Mouse (Mus musculus) intestine, embryonic 14.5 days (tissue): ENCODE data around the gene Ppp2r3a. TPM values are rescaled to one million over a fixed set of nuclear protein-coding genes. Genes with fewer than 3 reads are reported as not detected.
A peak's percentile ranks its signal among the peaks of the same experiment; 100 is the strongest.

Source experiments
- ATAC-seq: fragments of 200-750 bp; cut with Nextera tagmentation; replicated peaks from 2 replicates; pipeline ENCODE4 v1.8.0; 2017; ENCODE audit warnings: low read depth, moderate number of reproducible peaks, moderate TSS enrichment, moderate library complexity; ENCODE audit not compliant: low FRiP score, low TSS enrichment
- DNase-seq: peaks from one replicate; pipeline ENCODE4 v3.0.0-alpha.2; 2018; ENCODE audit warnings: low spot score
- H3K27ac ChIP-seq: fragments of 300-500 bp; sonication (generic); 2 replicates; pipeline ENCODE4 v1.5.1; 2014; ENCODE audit warnings: low read depth, mild to moderate bottlenecking, control low read depth
- H3K27me3 ChIP-seq: fragments of 300-500 bp; sonication (generic); replicated peaks from 2 replicates; pipeline ENCODE4 v1.6.1; 2014; ENCODE audit warnings: low read length, control low read depth; ENCODE audit not compliant: control insufficient read depth, insufficient read depth
- H3K36me3 ChIP-seq: fragments of 300-500 bp; sonication (generic); 2 replicates; pipeline ENCODE4 v1.6.1; 2014; ENCODE audit warnings: low read length, control low read depth; ENCODE audit not compliant: control insufficient read depth, insufficient read depth
- H3K4me1 ChIP-seq: fragments of 300-500 bp; sonication (generic); replicated peaks from 2 replicates; pipeline ENCODE4 v1.6.1; 2014; ENCODE audit warnings: low read length, control low read depth, mixed read lengths; ENCODE audit not compliant: control insufficient read depth, insufficient read depth
- H3K4me2 ChIP-seq: fragments of 300-500 bp; sonication (generic); 2 replicates; pipeline ENCODE4 v1.6.1; 2014; ENCODE audit warnings: low read length
- H3K4me3 ChIP-seq: fragments of 300-500 bp; sonication (generic); 2 replicates; pipeline ENCODE4 v1.5.1; 2014; ENCODE audit warnings: low read depth, low read length, control low read depth, mixed read lengths
- H3K9ac ChIP-seq: fragments of 300-500 bp; sonication (generic); 2 replicates; pipeline ENCODE4 v1.6.1; 2014; ENCODE audit warnings: mild to moderate bottlenecking, low read length
- H3K9me3 ChIP-seq: fragments of 300-500 bp; sonication (generic); 2 replicates; pipeline ENCODE4 v1.6.1; 2016; ENCODE audit warnings: low read length, control low read depth; ENCODE audit not compliant: control insufficient read depth
- WGBS: fragments of 180-500 bp; shearing (Covaris S2); extraction: QIAGEN DNeasy Blood & Tissue Kit; methylation state at CpG from one replicate; pipeline ENCODE4 v1.1.7; 2014; 5-methylcytosine and 5-hydroxymethylcytosine counted together
- polyA plus RNA-seq: library from polyadenylated mRNA; unstranded; fragments of >200 nt; fragmentation: Nextera tagmentation; extraction: Ambion mirVana; gene quantifications from 2 replicates; pipeline ENCODE4 v1.2.1, GENCODE M21; 2014

The Ppp2r3a gene
- polyA plus RNA-seq, 1 experiment from 2014 or later = 14.1 TPM

GRCm38 (mm10) chr9:101073987-101074331 is 177.6 kb downstream of the Ppp2r3a start, which contains the start of gene Msl2:
TSS of gene Msl2 (plus strand) at chr9:101074101.
- peak within 1 kb of the TSS; percentile 99 for H3K27ac ChIP-seq
- H3K27me3 ChIP-seq = no peaks in the 10 kb centered on the region
- 0 out of 2 replicates have a peak, but pooled peaks cover 2% of the 10 kb centered on the region for H3K9me3 ChIP-seq
- H3K4me2 ChIP-seq = peak within 1 kb of the TSS; percentile 63
- H3K4me3 ChIP-seq = peak within 1 kb of the TSS; percentile 99
- 0% methylated on average over 27 of the region's 43 CpGs for WGBS
- peak within 1 kb of the TSS; percentile 98 for H3K9ac ChIP-seq
- ATAC-seq = no peak; the same call in 1 of the 2 replicates
- H3K36me3 ChIP-seq = no peaks in the 10 kb centered on the region
- DNase-seq = no peak
- H3K4me1 ChIP-seq = peaks cover 20% of the 10 kb centered on the region

DNA sequence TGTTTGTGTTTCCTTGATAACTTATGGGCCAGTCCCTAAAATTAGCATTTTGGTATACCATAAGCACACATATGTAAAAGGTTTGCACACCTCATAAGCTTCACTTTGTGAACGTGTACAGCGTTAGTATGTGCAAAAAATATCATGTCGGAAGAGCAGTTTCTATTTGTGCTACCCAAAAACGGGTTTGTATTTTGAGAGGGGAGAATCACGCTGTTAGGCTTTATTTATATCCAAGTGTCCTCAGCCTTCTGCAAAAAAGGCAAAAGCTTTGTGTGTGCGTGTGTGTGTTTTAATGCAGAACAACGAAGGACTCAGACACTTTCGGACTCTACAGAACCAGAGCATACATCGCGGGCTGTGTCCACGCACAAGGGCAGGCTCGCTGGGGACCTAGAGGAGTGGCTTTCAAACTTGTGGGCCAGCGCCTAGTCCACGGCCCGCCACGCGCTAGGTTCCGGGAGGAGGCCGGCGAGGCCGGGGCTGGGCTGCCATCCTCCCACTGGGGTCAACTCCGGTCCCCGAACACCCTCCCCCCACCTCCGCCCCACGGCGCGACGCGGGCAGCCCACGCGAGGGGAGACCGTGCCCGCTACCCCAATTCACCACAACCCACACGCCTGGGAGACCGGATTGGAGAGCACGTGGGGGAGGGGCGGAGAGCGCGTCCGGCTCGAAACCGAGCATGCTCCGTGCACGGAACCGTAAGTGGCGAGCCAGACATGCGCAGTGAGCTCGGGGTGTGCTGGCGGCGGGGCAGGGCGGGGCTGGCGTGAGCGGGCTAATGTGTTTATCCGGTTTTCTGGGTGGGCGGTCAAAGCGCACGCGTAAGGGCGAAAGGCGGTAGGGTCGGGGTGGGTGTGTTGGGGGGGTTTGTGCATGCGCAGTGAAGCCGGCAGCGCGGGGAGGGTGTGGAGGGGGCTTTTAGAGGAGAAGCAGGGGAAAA is 178.3 kb downstream of the Ppp2r3a start:
- ATAC-seq (peak; percentile 93), DNase-seq (peak; percentile 98)
- Histone ChIP-seq H3K27ac (peak overlapping the region; percentile 90), H3K9ac (peak overlapping the region; percentile 83), H3K9me3 (0 out of 2 replicates have a peak, but pooled peaks cover 2% of the 10 kb centered on the region), H3K4me1 (peaks cover 13% of the 10 kb centered on the region), H3K36me3 (no peaks in the 10 kb centered on the region), H3K4me2 (peak overlapping the region; percentile 63), H3K4me3 (peak overlapping the region; percentile 99), H3K27me3 (no peaks in the 10 kb centered on the region)
- WGBS = 2% methylated on average over 54 of the region's 65 CpGs

GRCm38 (mm10) chr9:101072506-101072905 is 179.1 kb downstream of the Ppp2r3a start:
- Histone ChIP-seq H3K27ac (no peak overlapping the region), H3K9ac (no peak overlapping the region; the same call in 1 of the 2 replicates), H3K4me3 (peak overlapping the region; percentile 52; the same call in 1 of the 2 replicates), H3K4me2 (peak overlapping the region; percentile 63; the same call in 1 of the 2 replicates), H3K9me3 (0 out of 2 replicates have a peak, but pooled peaks cover 2% of the 10 kb centered on the region), H3K36me3 (no peaks in the 10 kb centered on the region), H3K4me1 (peaks cover 7% of the 10 kb centered on the region; the same call in 1 of the 2 replicates), H3K27me3 (no peaks in the 10 kb centered on the region)
- 39% methylated on average over 5 of the region's 5 CpGs for WGBS
- ATAC-seq (no peak), DNase-seq (no peak)

DNA sequence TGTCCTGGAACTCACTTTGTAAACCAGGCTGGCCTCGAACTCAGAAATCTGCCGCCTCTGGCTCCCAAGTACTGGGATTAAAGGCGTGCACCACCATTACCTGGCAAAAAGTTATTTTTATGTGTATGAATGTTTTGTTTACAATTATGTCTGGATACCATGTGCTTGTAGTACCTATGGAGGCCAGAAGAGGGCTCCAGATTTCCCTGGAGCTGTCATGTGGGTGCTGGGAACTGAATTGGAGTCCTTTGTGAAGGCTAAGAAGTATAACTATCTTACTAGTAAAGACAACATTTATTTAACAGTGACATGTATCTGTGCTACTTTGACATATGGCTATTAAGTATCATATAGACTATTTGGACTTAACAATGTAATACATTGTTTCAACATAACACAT is 181.8 kb downstream of the Ppp2r3a start:
- Histone ChIP-seq H3K27ac (no peak overlapping the region), H3K9ac (no peak overlapping the region), H3K36me3 (no peaks in the 10 kb centered on the region), H3K9me3 (0 out of 2 replicates have a peak, but pooled peaks cover 2% of the 10 kb centered on the region), H3K4me1 (peaks cover 3% of the 10 kb centered on the region; the same call in 1 of the 2 replicates), H3K4me3 (no peak overlapping the region), H3K27me3 (no peaks in the 10 kb centered on the region), H3K4me2 (no peak overlapping the region)
- DNase-seq = no peak
- WGBS = 92% methylated on average over 3 of the region's 3 CpGs
- no peak for ATAC-seq

DNA sequence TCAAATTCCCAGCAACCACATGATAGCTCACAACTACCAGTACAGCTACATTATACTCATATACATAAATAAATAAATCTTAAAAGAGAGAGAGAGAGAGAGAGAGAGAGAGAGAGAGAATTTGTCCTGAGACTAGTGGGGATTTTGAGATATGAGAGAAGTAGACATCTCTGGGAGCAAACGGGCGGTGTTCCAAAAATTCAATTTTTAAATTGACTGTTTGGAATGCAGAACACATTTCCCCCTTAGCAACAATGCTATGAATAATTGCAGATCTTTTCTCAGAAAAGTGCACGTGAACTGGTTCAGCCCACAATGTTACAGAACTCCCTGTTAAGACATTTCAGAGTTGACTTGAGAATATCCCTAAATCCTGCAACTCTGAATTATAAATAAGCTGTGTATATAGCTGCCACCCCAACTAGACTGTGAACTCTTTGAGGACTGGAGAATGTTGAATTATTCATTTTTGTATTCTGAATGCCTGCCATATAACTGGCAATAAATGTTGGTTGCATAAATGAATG is 186.5 kb downstream of the Ppp2r3a start:
- H3K9me3 ChIP-seq = 0 out of 2 replicates have a peak, but pooled peaks cover 2% of the 10 kb centered on the region
- no peaks in the 10 kb centered on the region for H3K27me3 ChIP-seq
- no peak overlapping the region for H3K27ac ChIP-seq
- 89% methylated on average over 3 of the region's 3 CpGs for WGBS
- H3K9ac ChIP-seq = no peak overlapping the region
- H3K4me3 ChIP-seq = no peak overlapping the region
- H3K4me2 ChIP-seq = no peak overlapping the region
- no peaks in the 10 kb centered on the region for H3K4me1 ChIP-seq
- H3K36me3 ChIP-seq = no peaks in the 10 kb centered on the region
- ATAC-seq (no peak), DNase-seq (no peak)

GRCm38 (mm10) chr9:101062253-101062780 is 189.3 kb downstream of the Ppp2r3a start:
- Histone ChIP-seq H3K4me1 (no peaks in the 10 kb centered on the region), H3K36me3 (no peaks in the 10 kb centered on the region), H3K9ac (no peak overlapping the region), H3K9me3 (no peaks in the 10 kb centered on the region), H3K27me3 (no peaks in the 10 kb centered on the region), H3K4me2 (no peak overlapping the region), H3K4me3 (no peak overlapping the region), H3K27ac (no peak overlapping the region)
- DNase-seq = no peak
- ATAC-seq = peak; percentile 55; the same call in 1 of the 2 replicates
- 56% methylated on average over 6 of the region's 6 CpGs for WGBS

GRCm38 (mm10) chr9:101061035-101061434 is 190.6 kb downstream of the Ppp2r3a start:
- 61% methylated on average over 11 of the region's 11 CpGs for WGBS
- no peak for ATAC-seq
- no peak overlapping the region for H3K4me3 ChIP-seq

GRCm38 (mm10) chr9:101057156-101057555 is 194.4 kb downstream of the Ppp2r3a start:
- Histone ChIP-seq H3K36me3 (no peaks in the 10 kb centered on the region), H3K4me3 (no peak overlapping the region), H3K27ac (no peak overlapping the region), H3K9ac (no peak overlapping the region), H3K27me3 (no peaks in the 10 kb centered on the region), H3K4me2 (no peak overlapping the region), H3K9me3 (no peaks in the 10 kb centered on the region), H3K4me1 (no peaks in the 10 kb centered on the region)
- ATAC-seq (no peak), DNase-seq (no peak)
- WGBS = 93% methylated on average over 4 of the region's 4 CpGs

More at GRCm38 (mm10) chr9:101061035-101061434, 190.6 kb downstream of the Ppp2r3a start:
- Histone ChIP-seq H3K9me3 (no peaks in the 10 kb centered on the region), H3K36me3 (no peaks in the 10 kb centered on the region), H3K27me3 (no peaks in the 10 kb centered on the region), H3K4me2 (no peak overlapping the region), H3K27ac (no peak overlapping the region), H3K4me1 (no peaks in the 10 kb centered on the region), H3K9ac (no peak overlapping the region)
- DNase-seq = no peak
